Mouse (Mus musculus): ENCODE data around the gene Npas3. TPM values are rescaled to one million over a fixed set of nuclear protein-coding genes. Genes with fewer than 3 reads are reported as not detected.

Npas3 gene
- total RNA-seq, 2 experiments from 2014 or later, result 0.82 to 0.87 TPM

DNA sequence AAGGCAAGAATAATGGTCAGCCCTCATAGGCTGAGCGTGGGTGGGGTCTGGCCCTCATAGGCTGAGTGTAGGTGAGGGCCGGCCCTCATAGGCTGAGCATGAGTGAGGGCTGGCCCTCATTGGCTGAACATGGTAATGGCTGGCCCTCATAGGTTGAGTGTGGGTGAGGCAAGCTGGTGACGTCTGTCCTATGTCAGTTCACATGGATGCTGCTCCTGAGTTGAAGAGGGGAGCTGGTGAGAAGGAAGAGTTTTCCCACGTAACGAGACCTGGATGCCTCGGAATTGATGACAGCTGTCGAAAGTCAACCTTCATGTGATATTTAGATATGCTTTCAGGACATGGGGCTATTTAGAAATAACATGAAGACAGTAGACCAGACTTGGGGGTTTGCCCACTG lies 45.5 kb downstream of the Npas3 start:
- DNase-seq, result no peak

DNA sequence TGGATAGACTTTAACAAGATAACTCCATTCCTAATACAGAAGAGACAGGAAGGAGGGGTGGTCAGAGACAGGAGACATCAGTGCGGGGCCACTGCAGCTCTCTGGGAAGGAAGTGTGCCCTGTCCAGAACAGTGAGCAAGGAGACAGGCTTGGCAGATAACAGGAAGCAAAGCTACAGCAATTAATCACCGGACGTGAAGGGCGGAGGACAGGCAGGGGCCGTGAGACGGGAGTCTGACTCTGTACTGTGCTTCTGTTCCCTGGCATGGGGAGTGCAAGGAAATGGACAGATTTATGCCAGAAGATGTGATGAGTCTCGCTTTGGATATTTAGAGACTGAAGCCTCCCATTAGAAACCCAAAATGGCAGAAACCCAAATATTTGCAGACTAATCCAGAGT lies 47.3 kb downstream of the Npas3 start:
- DNase-seq, result no peak

DNA sequence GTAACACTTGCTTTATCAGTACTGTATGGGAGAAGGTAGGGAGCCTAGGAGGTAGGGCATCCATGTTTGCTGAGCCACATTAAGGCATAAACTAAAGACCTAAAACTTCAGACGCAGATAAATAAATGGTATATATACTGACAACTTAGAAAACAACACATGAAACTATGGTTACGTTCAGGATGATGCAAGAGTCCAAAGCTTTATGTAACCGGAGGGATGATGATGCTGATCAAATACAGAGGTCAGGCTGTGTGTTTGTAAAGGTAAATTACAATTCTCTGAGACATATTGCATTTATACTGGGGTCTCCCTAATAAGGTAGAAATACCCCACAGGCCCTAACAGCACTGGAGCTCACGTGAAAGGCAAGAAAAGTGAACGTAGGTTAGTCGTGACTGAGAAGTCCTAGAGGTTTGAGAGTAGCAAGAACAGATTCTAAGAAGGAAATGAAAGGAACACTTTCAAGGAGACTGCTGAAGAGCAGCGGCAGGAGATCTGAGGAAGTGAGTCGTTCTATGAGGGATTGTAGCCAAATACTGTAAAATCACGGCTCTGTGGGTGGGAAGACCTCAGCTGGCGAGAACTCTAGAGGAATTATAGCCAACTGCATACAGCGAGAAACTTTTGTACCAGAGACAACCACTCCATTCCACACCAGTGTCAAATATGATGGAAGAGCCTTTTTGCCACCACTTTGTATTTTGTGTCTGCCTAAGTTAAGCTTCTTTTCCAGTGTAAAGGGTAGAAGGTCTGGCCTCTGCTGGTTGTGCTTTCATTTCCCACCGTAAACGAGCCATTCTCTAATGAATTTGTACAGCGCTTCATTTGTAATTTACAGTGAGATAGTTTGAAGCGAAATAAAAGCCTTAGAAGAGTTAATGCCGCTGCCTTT lies 49.7 kb downstream of the Npas3 start:
- DNase-seq, result no peak

DNA sequence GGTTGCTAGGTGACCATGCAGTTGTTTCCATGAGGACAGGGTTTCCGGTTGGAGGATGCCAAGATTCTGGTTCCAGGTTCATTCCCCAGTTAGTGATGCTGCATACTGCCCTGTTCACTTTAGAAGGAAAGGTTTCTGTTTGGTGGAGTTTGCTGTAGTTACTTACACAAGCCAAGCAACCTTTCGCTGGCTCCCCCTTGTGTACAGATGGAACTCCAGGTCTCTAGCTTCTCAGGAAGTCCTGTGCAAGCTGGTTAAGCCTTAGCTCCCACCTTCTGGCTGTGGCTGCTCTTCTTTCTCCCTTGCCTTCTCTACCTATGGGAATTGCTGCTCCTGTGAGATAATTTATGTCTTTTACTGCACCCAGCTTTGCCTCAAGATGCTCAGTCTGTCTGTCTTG lies 52.5 kb downstream of the Npas3 start:
- DNase-seq, result peak in 1 of 2 experiments; percentile 11

DNA sequence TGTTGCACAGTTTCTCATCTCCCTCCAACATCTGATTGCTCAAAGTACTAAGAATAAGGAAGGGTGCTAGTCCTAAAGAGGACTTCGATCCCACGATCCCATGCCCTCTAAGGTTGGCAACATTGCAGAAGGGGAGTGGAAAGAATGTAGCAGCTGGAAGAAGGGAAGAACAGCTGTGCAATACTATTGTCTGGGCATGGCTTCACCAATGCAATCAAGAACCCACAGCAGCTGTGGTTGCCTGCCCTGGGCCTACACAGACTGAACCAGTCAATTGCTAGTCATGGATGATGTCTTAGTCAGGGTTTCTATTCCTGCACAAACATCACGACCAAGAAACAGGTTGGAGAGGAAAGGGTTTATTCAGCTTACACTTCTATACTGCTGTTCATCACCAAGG lies 53.7 kb downstream of the Npas3 start:
- no peak for DNase-seq

- no peak for DNase-seq
Observed at GRCm38 (mm10) chr12:53316715-53317114, 68.2 kb downstream of the Npas3 start.

GRCm38 (mm10) chr12:53317801-53318200 lies 69.3 kb downstream of the Npas3 start:
- DNase-seq, result no peak

DNA sequence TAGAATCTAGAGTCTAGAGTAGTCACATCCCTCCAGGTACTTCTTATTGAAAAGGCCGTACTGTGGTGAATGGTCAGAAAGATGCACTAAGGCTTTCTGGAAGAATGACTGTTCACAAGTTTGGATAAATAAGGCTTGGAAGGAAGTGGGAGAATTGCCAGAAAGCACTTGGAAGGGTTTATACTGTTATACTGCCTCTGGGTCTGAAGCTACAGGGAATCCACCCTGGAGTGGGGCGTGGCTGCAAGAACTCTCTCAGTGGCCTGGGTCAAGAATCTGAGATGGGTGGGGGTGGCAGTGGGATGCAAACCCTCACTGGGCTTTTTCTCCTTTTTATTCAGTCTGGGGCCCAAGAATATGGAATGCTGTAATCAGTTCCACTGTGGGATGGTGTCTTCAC lies 72.0 kb downstream of the Npas3 start:
- no peak for DNase-seq

DNA sequence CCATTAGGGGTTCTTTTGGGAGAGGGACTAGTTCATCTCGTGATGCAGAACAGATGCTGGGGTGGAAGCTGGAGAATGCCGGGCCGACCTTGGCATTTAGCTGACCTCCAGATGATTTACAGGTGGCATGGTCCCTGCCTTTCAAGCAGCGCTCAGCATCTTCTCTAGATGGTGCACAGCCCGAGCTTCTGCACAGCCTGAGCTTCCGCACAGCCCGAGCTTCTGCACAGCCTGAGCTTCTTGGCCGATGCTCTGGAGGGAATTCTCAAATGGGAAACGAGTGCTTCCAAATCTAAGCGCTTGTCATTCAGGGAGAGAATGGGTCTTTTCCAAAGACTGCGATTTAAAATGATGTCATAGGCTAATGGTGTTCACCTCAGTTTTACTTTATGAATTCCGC lies 72.5 kb downstream of the Npas3 start:
- no peak for DNase-seq

- DNase-seq, result no peak
Observed at GRCm38 (mm10) chr12:53321944-53322343, 73.5 kb downstream of the Npas3 start.

DNA sequence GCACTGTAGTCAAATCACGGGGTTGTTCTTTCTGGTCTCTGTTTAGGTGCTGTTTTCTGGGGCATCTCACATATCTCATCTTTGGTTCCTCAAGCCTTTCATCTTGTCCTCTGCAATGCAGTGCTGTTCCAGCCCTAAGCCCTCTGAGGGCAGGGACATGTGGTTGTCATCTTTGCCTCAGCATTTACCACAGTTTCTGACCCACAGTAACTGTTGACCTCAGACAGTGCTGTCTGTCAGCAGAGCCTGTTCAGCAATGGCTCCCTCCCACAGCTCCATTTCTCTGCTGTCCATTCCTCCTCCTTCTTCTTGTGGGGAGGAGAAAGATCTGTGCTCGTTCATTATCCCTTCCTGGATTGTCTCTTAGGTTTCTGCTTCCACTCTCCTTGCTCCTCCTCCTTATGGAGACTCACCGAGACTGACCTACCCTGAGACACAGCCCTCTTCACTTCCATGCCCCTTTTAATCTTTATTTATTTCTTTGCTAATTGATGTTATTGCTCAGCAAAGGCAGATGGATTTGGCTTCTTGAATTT lies 79.2 kb downstream of the Npas3 start:
- no peak for DNase-seq

DNA sequence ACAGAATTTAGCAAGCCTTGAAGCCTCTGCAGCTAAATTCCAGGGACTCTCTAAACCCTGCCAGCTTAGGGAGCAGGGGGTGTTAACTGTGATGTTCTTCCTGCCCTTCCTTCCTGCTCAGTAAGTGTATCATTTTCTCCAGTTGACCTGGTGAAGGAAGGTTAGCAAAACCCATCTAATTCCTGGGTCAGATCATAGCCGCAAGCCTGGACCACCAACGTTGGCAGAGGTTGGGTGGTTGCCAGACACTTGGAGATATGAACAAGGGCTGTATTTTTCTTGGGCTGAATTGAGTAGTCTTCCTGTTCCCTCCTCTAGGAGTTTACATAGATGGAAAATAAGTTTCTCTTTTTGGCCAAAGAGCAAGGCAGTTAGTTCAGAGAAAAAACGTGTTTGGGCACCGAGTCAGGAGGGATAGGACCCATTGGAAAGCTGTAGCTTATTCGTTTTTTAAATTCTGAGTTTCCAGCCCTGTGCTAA lies 79.8 kb downstream of the Npas3 start:
- DNase-seq, result peak; percentile 40 to 50

- DNase-seq, result no peak
Observed at GRCm38 (mm10) chr12:53330141-53330540, 81.7 kb downstream of the Npas3 start.

GRCm38 (mm10) chr12:53331391-53331790 lies 82.9 kb downstream of the Npas3 start:
- DNase-seq, result no peak

DNA sequence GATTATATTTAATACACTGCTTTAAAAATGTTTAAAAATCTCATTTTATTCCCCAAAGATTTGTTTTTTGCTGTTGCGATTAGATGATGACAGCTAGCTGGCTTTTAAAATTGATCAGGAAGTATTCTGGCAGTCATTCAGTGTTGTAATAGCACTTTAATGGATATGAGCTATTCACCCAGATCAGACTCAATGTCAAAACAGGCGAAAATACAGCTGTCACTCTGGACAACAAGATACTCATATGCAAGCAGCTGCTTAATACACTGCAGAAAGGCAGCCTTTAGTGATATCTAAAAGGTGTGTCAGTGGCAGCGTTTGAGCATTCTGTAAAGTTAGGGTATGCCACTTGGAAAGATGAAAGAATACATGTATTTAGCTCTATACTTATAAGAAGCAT lies 83.3 kb downstream of the Npas3 start:
- no peak for DNase-seq

GRCm38 (mm10) chr12:53333251-53333650 lies 84.8 kb downstream of the Npas3 start:
- DNase-seq, result no peak

DNA sequence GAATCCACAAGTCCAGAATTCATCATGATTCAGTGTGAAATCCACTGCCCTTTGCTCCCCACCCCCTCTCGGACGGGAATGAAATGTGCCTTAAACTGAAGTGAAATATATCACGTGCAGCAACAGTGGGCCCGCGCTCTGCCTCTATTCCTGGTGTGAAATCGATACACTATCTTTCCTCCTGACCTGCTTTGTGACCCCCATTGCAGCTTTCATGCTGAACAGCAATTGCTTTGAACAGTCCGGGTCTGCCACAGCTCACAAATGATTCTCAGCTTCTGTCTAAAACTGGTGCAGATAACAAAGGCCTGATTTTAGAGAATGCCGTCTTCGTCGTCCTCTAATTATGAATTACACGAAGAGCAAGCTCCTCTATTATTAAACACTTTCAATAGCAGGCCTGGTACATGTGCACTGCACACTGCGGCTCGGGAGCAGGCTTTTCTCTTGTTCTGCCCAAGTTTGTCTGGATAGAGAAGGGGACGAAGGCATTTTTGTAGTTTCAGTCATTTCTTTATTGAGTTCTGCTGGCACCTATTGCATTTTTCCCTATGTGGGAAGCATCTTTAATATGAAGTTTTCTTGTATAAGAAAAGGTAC lies 90.0 kb downstream of the Npas3 start:
- DNase-seq, result no peak

GRCm38 (mm10) chr12:53342741-53343140 lies 94.3 kb downstream of the Npas3 start:
- no peak for DNase-seq

DNA sequence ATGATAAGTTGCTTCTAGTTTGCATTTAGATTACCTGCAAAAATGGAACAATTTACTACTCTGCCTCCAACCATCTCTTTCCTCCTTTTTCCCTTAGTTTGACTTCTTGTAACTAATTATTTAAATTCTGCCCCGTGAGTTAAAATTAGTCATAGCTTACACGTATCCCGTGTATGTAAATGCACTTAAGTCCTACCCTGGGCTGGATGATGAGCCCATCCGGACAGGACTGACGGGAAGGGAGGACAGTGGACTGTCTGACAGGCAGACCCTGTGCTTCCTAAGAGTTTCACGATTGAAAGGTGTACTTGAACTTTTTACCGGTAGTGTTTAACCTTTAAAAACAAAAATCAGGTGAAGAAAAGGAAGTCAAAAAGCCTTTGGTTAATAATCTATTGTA lies 103.4 kb downstream of the Npas3 start:
- DNase-seq, result no peak

- DNase-seq, result no peak
Observed at GRCm38 (mm10) chr12:53365751-53366150, 117.3 kb downstream of the Npas3 start.

- DNase-seq, result no peak
Observed at GRCm38 (mm10) chr12:53384851-53385250, 136.4 kb downstream of the Npas3 start.

GRCm38 (mm10) chr12:53405856-53406255 lies 157.4 kb downstream of the Npas3 start:
- peak; percentile 3 to 16 for DNase-seq

- DNase-seq, result no peak
Observed at GRCm38 (mm10) chr12:53407776-53408175, 159.3 kb downstream of the Npas3 start.

Data from heart, adult 18-20 months (tissue).